Mouse (Mus musculus) liver, embryonic 14.5 days (tissue): ENCODE measurements around the gene Mgat4b. TPM values are rescaled to one million over a fixed set of nuclear protein-coding genes. Genes with fewer than 3 reads are reported as not detected.

ENCODE experiments used
- ATAC-seq: fragments of 200-750 bp; cut with Nextera tagmentation; 2 replicates; pipeline ENCODE4 v1.8.0; 2017; ENCODE audit warnings: moderate number of reproducible peaks, mild to moderate bottlenecking, moderate library complexity; ENCODE audit not compliant: insufficient read depth
- DNase-seq, 3 experiments: peaks; one replicate each; pipeline ENCODE4 v3.0.0-alpha.2; 2012 to 2013; ENCODE audit warnings: low read depth in 3 of 3, low spot score in 3 of 3
- H3K27ac ChIP-seq: fragments of 300-500 bp; sonication (generic); 2 replicates; pipeline ENCODE4 v1.5.1; 2014; ENCODE audit warnings: moderate library complexity, mild to moderate bottlenecking, control low read depth, inconsistent platforms
- H3K27me3 ChIP-seq: fragments of 300-500 bp; sonication (generic); 2 replicates; pipeline ENCODE4 v1.6.1; 2014; ENCODE audit warnings: mild to moderate bottlenecking, low read length, moderate library complexity; ENCODE audit not compliant: control insufficient read depth, insufficient read depth
- H3K36me3 ChIP-seq: fragments of 300-500 bp; sonication (generic); replicated peaks from 2 replicates; pipeline ENCODE4 v1.6.1; 2014; ENCODE audit warnings: low read depth; ENCODE audit not compliant: control insufficient read depth, insufficient read depth
- H3K4me1 ChIP-seq, 2 experiments: fragments of 200-500 bp in 1 of 2; fragments of 300-500 bp in 1 of 2; sonication (generic) in 1 of 2; replicated peaks; 2 replicates each; pipeline ENCODE4 v1.6.1; 2012 to 2014; ENCODE audit warnings: antibody characterized with exemption in 1 of 2, inconsistent platforms in 1 of 2, low read length in 1 of 2; ENCODE audit not compliant: control insufficient read depth in 2 of 2, insufficient read depth in 2 of 2
- H3K4me2 ChIP-seq: fragments of 300-500 bp; sonication (generic); 2 replicates; pipeline ENCODE4 v1.6.1; 2014; ENCODE audit warnings: low read depth, mild to moderate bottlenecking, control low read depth, moderate library complexity
- H3K4me3 ChIP-seq, 2 experiments: fragments of 200-500 bp in 1 of 2; fragments of 300-500 bp in 1 of 2; sonication (generic) in 1 of 2; 2 replicates each; pipeline ENCODE4 v1.5.1; 2012 to 2014; ENCODE audit warnings: low read depth in 2 of 2, low read length in 2 of 2, mild to moderate bottlenecking in 2 of 2, control low read depth in 1 of 2, inconsistent platforms in 1 of 2, moderate library complexity in 1 of 2; ENCODE audit not compliant: insufficient read depth in 1 of 2
- H3K9ac ChIP-seq: fragments of 300-500 bp; sonication (generic); replicated peaks from 2 replicates; pipeline ENCODE4 v1.6.1; 2014; ENCODE audit warnings: mild to moderate bottlenecking, control low read depth, moderate library complexity
- H3K9me3 ChIP-seq: fragments of 300-500 bp; sonication (generic); 2 replicates; pipeline ENCODE4 v1.6.1; 2016; ENCODE audit warnings: low read length, mixed read lengths; ENCODE audit not compliant: control insufficient read depth
- CTCF ChIP-seq: IDR thresholded peaks from 2 replicates; pipeline ENCODE4 v1.5.1; 2016; ENCODE audit warnings: antibody characterized with exemption, low read depth, control low read depth
- EP300 ChIP-seq: IDR thresholded peaks from 2 replicates; pipeline ENCODE4 v1.6.1; 2016; ENCODE audit warnings: antibody characterized with exemption, low read depth
- WGBS: fragments of 180-500 bp; shearing (Covaris S2); extraction: QIAGEN DNeasy Blood & Tissue Kit; methylation state at CpG from one replicate; pipeline ENCODE4 v1.1.7; 2014; ENCODE audit not compliant: insufficient replicate concordance; 5-methylcytosine and 5-hydroxymethylcytosine counted together
- polyA plus RNA-seq, 2 experiments: library from polyadenylated mRNA; depleted of rRNA in 1 of 2; stranded (reverse) in 1 of 2; unstranded in 1 of 2; fragments of >200 nt; fragmentation: Nextera tagmentation in 1 of 2; extraction: Ambion mirVana in 1 of 2; gene quantifications; 2 replicates each; pipeline versions ENCODE4 v1.2.1 to v1.2.3; 2012 to 2014

Gene Mgat4b
- polyA plus RNA-seq, 2 experiments = 5.7 to 14.8 TPM

- DNase-seq = no peak
- peak overlapping the region; percentile 28; the same call in 1 of the 2 replicates for H3K27ac ChIP-seq
- no peaks in the 10 kb centered on the region for H3K27me3 ChIP-seq
- H3K9ac ChIP-seq = no peak overlapping the region
- WGBS = 60% methylated on average over 11 of the region's 11 CpGs
- ATAC-seq = no peak
- peaks cover 32 to 42% of the 10 kb centered on the region in 2 experiments for H3K4me1 ChIP-seq
- TF ChIP-seq CTCF = no peak
- TF ChIP-seq EP300 = no peak
- peaks cover under 1% of the 10 kb centered on the region; the same call in 1 of the 2 replicates for H3K36me3 ChIP-seq
- no peak overlapping the region for H3K4me2 ChIP-seq
- no peak overlapping the region for H3K4me3 ChIP-seq
- no peaks in the 10 kb centered on the region for H3K9me3 ChIP-seq
Observed at GRCm38 (mm10) chr11:50212848-50213758, 2.4 kb downstream of the Mgat4b start.

- DNase-seq (no peak), ATAC-seq (no peak)
- no peak overlapping the region for H3K4me2 ChIP-seq
- H3K27ac ChIP-seq = no peak overlapping the region
- no peak overlapping the region for H3K9ac ChIP-seq
- H3K36me3 ChIP-seq = no peaks in the 10 kb centered on the region
- TF ChIP-seq CTCF (no peak), EP300 (no peak)
- H3K4me1 ChIP-seq = peaks cover 35 to 52% of the 10 kb centered on the region in 2 experiments
- H3K4me3 ChIP-seq = no peak overlapping the region
- H3K27me3 ChIP-seq = no peaks in the 10 kb centered on the region
- 79% methylated on average over 6 of the region's 6 CpGs for WGBS
- H3K9me3 ChIP-seq = no peaks in the 10 kb centered on the region
Observed at GRCm38 (mm10) chr11:50214631-50215030, 3.9 kb downstream of the Mgat4b start.

- DNase-seq (no peak), ATAC-seq (no peak)
- Histone ChIP-seq H3K4me1 (peaks cover 35 to 55% of the 10 kb centered on the region in 2 experiments), H3K9me3 (no peaks in the 10 kb centered on the region), H3K4me3 (no peak overlapping the region), H3K36me3 (no peaks in the 10 kb centered on the region), H3K4me2 (peak overlapping the region; percentile 4; the same call in 1 of the 2 replicates), H3K9ac (no peak overlapping the region), H3K27me3 (no peaks in the 10 kb centered on the region), H3K27ac (0 out of 2 replicates have a peak overlapping the region, but pooled peaks have one; percentile 4)
- no peak for TF ChIP-seq EP300
- WGBS = 44% methylated on average over 9 of the region's 9 CpGs
Observed at GRCm38 (mm10) chr11:50215633-50216032, 4.9 kb downstream of the Mgat4b start.

- H3K4me1 ChIP-seq = peaks cover 25 to 47% of the 10 kb centered on the region in 2 experiments
- H3K36me3 ChIP-seq = no peaks in the 10 kb centered on the region
- no peaks in the 10 kb centered on the region for H3K9me3 ChIP-seq
- no peak for DNase-seq
- TF ChIP-seq CTCF (no peak), EP300 (no peak)
- no peak overlapping the region for H3K27ac ChIP-seq
- ATAC-seq = no peak
- WGBS = 58% methylated on average over 4 of the region's 4 CpGs
- H3K9ac ChIP-seq = no peak overlapping the region
- H3K27me3 ChIP-seq = no peaks in the 10 kb centered on the region
- no peak overlapping the region for H3K4me3 ChIP-seq
- H3K4me2 ChIP-seq = no peak overlapping the region
Observed at GRCm38 (mm10) chr11:50216724-50217366, 6.2 kb downstream of the Mgat4b start.

- Histone ChIP-seq H3K9me3 (no peaks in the 10 kb centered on the region), H3K9ac (no peak overlapping the region), H3K4me3 (no peak overlapping the region), H3K27me3 (no peaks in the 10 kb centered on the region), H3K4me1 (peaks cover 25 to 43% of the 10 kb centered on the region in 2 experiments), H3K36me3 (no peaks in the 10 kb centered on the region), H3K4me2 (no peak overlapping the region), H3K27ac (no peak overlapping the region)
- 59% methylated on average over 4 of the region's 4 CpGs for WGBS
- ATAC-seq = no peak
- no peak for TF ChIP-seq EP300
- TF ChIP-seq CTCF = no peak
- no peak for DNase-seq
Observed at GRCm38 (mm10) chr11:50217811-50218210, 7.1 kb downstream of the Mgat4b start.
